Mouse (Mus musculus): Measurements from ENCODE around the gene Aqp5. TPM values are rescaled to one million over a fixed set of nuclear protein-coding genes. Genes with fewer than 3 reads are reported as not detected.

Aqp5 gene
- polyA plus RNA-seq, 1 experiment, result not detected

- TF ChIP-seq EP300 (IDR thresholded peaks at IDR 0.05; ENCODE audit: insufficient read depth, low read depth, low read length), result no peak
- TF ChIP-seq CTCF (IDR thresholded peaks at IDR 0.05; ENCODE audit: low read depth, low read length), result no peak
- TF ChIP-seq POLR2A (IDR thresholded peaks at IDR 0.05; ENCODE audit: insufficient read depth, low read length), result no peak
- H3K9me3 ChIP-seq (replicated peaks; ENCODE audit: control insufficient read depth, insufficient read depth, low read length, poor library complexity, severe bottlenecking), result no peaks in the 10 kb centered on the region
- no peaks in the 10 kb centered on the region for H3K36me3 ChIP-seq (ENCODE audit: control insufficient read depth, insufficient read depth, low read length, poor library complexity, severe bottlenecking)
- H3K9ac ChIP-seq (ENCODE audit: low read depth, poor library complexity, severe bottlenecking), result no peak overlapping the region
- H3K27ac ChIP-seq (ENCODE audit: insufficient read depth, low read length), result no peak overlapping the region
- no peak overlapping the region for H3K4me3 ChIP-seq (ENCODE audit: low read depth, low read length)
- no peaks in the 10 kb centered on the region for H3K27me3 ChIP-seq (ENCODE audit: control insufficient read depth, insufficient read depth, low read length, poor library complexity, severe bottlenecking)
- no peaks in the 10 kb centered on the region for H3K4me1 ChIP-seq (ENCODE audit: control insufficient read depth, insufficient read depth, low read length)
These were observed 12.6 kb downstream of the Aqp5 start for GRCm38 (mm10) chr15:99603216-99603615.

- Histone ChIP-seq H3K27me3 (ENCODE audit: control insufficient read depth, insufficient read depth, low read length, poor library complexity, severe bottlenecking) (no peaks in the 10 kb centered on the region), H3K4me1 (ENCODE audit: control insufficient read depth, insufficient read depth, low read length) (no peaks in the 10 kb centered on the region), H3K36me3 (ENCODE audit: control insufficient read depth, insufficient read depth, low read length, poor library complexity, severe bottlenecking) (no peaks in the 10 kb centered on the region)
These were observed 15.0 kb downstream of the Aqp5 start for GRCm38 (mm10) chr15:99605595-99605994.

GRCm38 (mm10) chr15:99606515-99606914 is 15.9 kb downstream of the Aqp5 start:
- Histone ChIP-seq H3K27ac (ENCODE audit: insufficient read depth, low read length) (no peak overlapping the region), H3K9ac (ENCODE audit: low read depth, poor library complexity, severe bottlenecking) (no peak overlapping the region), H3K4me1 (ENCODE audit: control insufficient read depth, insufficient read depth, low read length) (no peaks in the 10 kb centered on the region), H3K36me3 (ENCODE audit: control insufficient read depth, insufficient read depth, low read length, poor library complexity, severe bottlenecking) (no peaks in the 10 kb centered on the region), H3K4me3 (ENCODE audit: low read depth, low read length) (no peak overlapping the region), H3K9me3 (replicated peaks; ENCODE audit: control insufficient read depth, insufficient read depth, low read length, poor library complexity, severe bottlenecking) (no peaks in the 10 kb centered on the region), H3K27me3 (ENCODE audit: control insufficient read depth, insufficient read depth, low read length, poor library complexity, severe bottlenecking) (no peaks in the 10 kb centered on the region)
- TF ChIP-seq POLR2A (IDR thresholded peaks at IDR 0.05; ENCODE audit: insufficient read depth, low read length) (no peak), EP300 (IDR thresholded peaks at IDR 0.05; ENCODE audit: insufficient read depth, low read depth, low read length) (no peak), CTCF (IDR thresholded peaks at IDR 0.05; ENCODE audit: low read depth, low read length) (no peak)

More at GRCm38 (mm10) chr15:99605595-99605994, 15.0 kb downstream of the Aqp5 start:
- Histone ChIP-seq H3K9me3 (replicated peaks; ENCODE audit: control insufficient read depth, insufficient read depth, low read length, poor library complexity, severe bottlenecking) (no peaks in the 10 kb centered on the region), H3K9ac (ENCODE audit: low read depth, poor library complexity, severe bottlenecking) (no peak overlapping the region), H3K4me3 (ENCODE audit: low read depth, low read length) (no peak overlapping the region), H3K27ac (ENCODE audit: insufficient read depth, low read length) (no peak overlapping the region)
- TF ChIP-seq CTCF (IDR thresholded peaks at IDR 0.05; ENCODE audit: low read depth, low read length) (no peak), EP300 (IDR thresholded peaks at IDR 0.05; ENCODE audit: insufficient read depth, low read depth, low read length) (no peak), POLR2A (IDR thresholded peaks at IDR 0.05; ENCODE audit: insufficient read depth, low read length) (no peak)

GRCm38 (mm10) chr15:99607388-99608113 is 17.0 kb downstream of the Aqp5 start:
- no peaks in the 10 kb centered on the region for H3K27me3 ChIP-seq (ENCODE audit: control insufficient read depth, insufficient read depth, low read length, poor library complexity, severe bottlenecking)
- H3K9ac ChIP-seq (ENCODE audit: low read depth, poor library complexity, severe bottlenecking), result no peak overlapping the region
- H3K27ac ChIP-seq (ENCODE audit: insufficient read depth, low read length), result no peak overlapping the region
- no peaks in the 10 kb centered on the region for H3K9me3 ChIP-seq (replicated peaks; ENCODE audit: control insufficient read depth, insufficient read depth, low read length, poor library complexity, severe bottlenecking)
- H3K36me3 ChIP-seq (ENCODE audit: control insufficient read depth, insufficient read depth, low read length, poor library complexity, severe bottlenecking), result no peaks in the 10 kb centered on the region
- TF ChIP-seq POLR2A (IDR thresholded peaks at IDR 0.05; ENCODE audit: insufficient read depth, low read length), result no peak
- TF ChIP-seq EP300 (IDR thresholded peaks at IDR 0.05; ENCODE audit: insufficient read depth, low read depth, low read length), result no peak
- TF ChIP-seq CTCF (IDR thresholded peaks at IDR 0.05; ENCODE audit: low read depth, low read length), result no peak
- no peak overlapping the region for H3K4me3 ChIP-seq (ENCODE audit: low read depth, low read length)
- H3K4me1 ChIP-seq (ENCODE audit: control insufficient read depth, insufficient read depth, low read length), result no peaks in the 10 kb centered on the region

- H3K9ac ChIP-seq (ENCODE audit: low read depth, poor library complexity, severe bottlenecking), result no peak overlapping the region
- no peaks in the 10 kb centered on the region for H3K36me3 ChIP-seq (ENCODE audit: control insufficient read depth, insufficient read depth, low read length, poor library complexity, severe bottlenecking)
- no peaks in the 10 kb centered on the region for H3K4me1 ChIP-seq (ENCODE audit: control insufficient read depth, insufficient read depth, low read length)
- no peaks in the 10 kb centered on the region for H3K27me3 ChIP-seq (ENCODE audit: control insufficient read depth, insufficient read depth, low read length, poor library complexity, severe bottlenecking)
- TF ChIP-seq POLR2A (IDR thresholded peaks at IDR 0.05; ENCODE audit: insufficient read depth, low read length), result no peak
- H3K4me3 ChIP-seq (ENCODE audit: low read depth, low read length), result no peak overlapping the region
- H3K9me3 ChIP-seq (replicated peaks; ENCODE audit: control insufficient read depth, insufficient read depth, low read length, poor library complexity, severe bottlenecking), result no peaks in the 10 kb centered on the region
- H3K27ac ChIP-seq (ENCODE audit: insufficient read depth, low read length), result no peak overlapping the region
These were observed 18.0 kb downstream of the Aqp5 start for GRCm38 (mm10) chr15:99608382-99609125.

- Histone ChIP-seq H3K36me3 (ENCODE audit: control insufficient read depth, insufficient read depth, low read length, poor library complexity, severe bottlenecking) (no peaks in the 10 kb centered on the region), H3K9me3 (replicated peaks; ENCODE audit: control insufficient read depth, insufficient read depth, low read length, poor library complexity, severe bottlenecking) (no peaks in the 10 kb centered on the region), H3K27ac (ENCODE audit: insufficient read depth, low read length) (no peak overlapping the region), H3K4me3 (ENCODE audit: low read depth, low read length) (no peak overlapping the region), H3K27me3 (ENCODE audit: control insufficient read depth, insufficient read depth, low read length, poor library complexity, severe bottlenecking) (no peaks in the 10 kb centered on the region), H3K4me1 (ENCODE audit: control insufficient read depth, insufficient read depth, low read length) (no peaks in the 10 kb centered on the region), H3K9ac (ENCODE audit: low read depth, poor library complexity, severe bottlenecking) (no peak overlapping the region)
- TF ChIP-seq POLR2A (IDR thresholded peaks at IDR 0.05; ENCODE audit: insufficient read depth, low read length), result no peak
These were observed 21.0 kb downstream of the Aqp5 start for GRCm38 (mm10) chr15:99611563-99611962.

All from ES-Bruce4 (cell line).